Mouse (Mus musculus) lung, adult 2 months (tissue): ENCODE data around the gene Kif3a.
"Not testable (repeated sequence)": the region's sequence is repeated elsewhere in the genome, so short reads cannot be mapped to it uniquely, and the experiment has no call there.

Experiments
- CTCF ChIP-seq: fragments of 200-500 bp; IDR thresholded peaks from 2 replicates; pipeline ENCODE4 v1.5.1; 2011; ENCODE audit warnings: mild to moderate bottlenecking, low read length, control low read depth; ENCODE audit not compliant: insufficient read depth
- POLR2A ChIP-seq: fragments of 200-500 bp; IDR thresholded peaks from 2 replicates; pipeline ENCODE4 v1.6.1; 2011; ENCODE audit warnings: low read depth, mild to moderate bottlenecking, control low read depth, low read length, borderline replicate concordance; ENCODE audit errors: extremely low read depth

DNA sequence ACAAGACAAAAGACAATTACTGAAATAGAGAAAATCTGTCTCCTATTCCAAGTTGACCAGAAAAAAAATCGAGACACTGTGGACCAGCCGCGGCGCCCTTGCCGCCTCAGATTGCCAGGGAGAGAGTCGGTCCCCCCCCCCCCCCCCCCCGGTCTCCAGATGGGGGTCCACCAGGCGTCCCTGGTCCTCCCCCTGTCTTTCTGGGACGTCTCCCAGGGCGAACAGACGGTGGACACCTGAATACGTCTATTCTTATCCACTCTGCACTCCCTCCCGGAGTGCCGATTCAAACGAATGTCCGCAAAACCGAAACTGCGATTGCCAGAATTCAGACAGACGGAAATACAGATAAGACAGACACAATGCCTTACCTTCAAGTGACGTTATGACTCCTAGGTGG is 10.7 kb upstream of the Kif3a start:
- not testable (repeated sequence) for TF ChIP-seq CTCF, POLR2A
